Mouse (Mus musculus): ENCODE results near the gene Aar2. TPM values are rescaled to one million over a fixed set of nuclear protein-coding genes. Genes with fewer than 3 reads are reported as not detected.

The Aar2 gene
- polyA plus RNA-seq, 1 experiment from 2014 or later, result 42.0 TPM

Other genes starting within 250 kb of the Aar2 start
- 8.1 and 9.2 TPM in 2 replicates for gene Cnbd2, start 235.3 kb upstream of the Aar2 start, polyA plus RNA-seq (2015; fragmentation: Nextera tagmentation; extraction: Ambion mirVana)
- gene Scand1, start 234.9 kb upstream of the Aar2 start, polyA plus RNA-seq (2015; fragmentation: Nextera tagmentation; extraction: Ambion mirVana), result 94.0 and 111 TPM in 2 replicates
- gene Epb41l1, start 126.7 kb upstream of the Aar2 start, polyA plus RNA-seq (2015; fragmentation: Nextera tagmentation; extraction: Ambion mirVana), result 12.3 and 14.8 TPM in 2 replicates
- gene Dlgap4, start 66.1 kb downstream of the Aar2 start, polyA plus RNA-seq (2015; fragmentation: Nextera tagmentation; extraction: Ambion mirVana), result 161 and 188 TPM in 2 replicates
- 40.8 and 169 TPM in 2 replicates for gene Myl9, start 227.8 kb downstream of the Aar2 start, polyA plus RNA-seq (2015; fragmentation: Nextera tagmentation; extraction: Ambion mirVana)